Mouse (Mus musculus): ENCODE measurements around the gene Akna. TPM values are rescaled to one million over a fixed set of nuclear protein-coding genes. Genes with fewer than 3 reads are reported as not detected.

Gene Akna
- polyA plus RNA-seq, 1 experiment: 5.6 TPM

GRCm38 (mm10) chr4:63408247-63408646 is 5.1 kb upstream of the Akna start:
- Histone ChIP-seq H3K79me2 (ENCODE audit: control insufficient read depth, insufficient read depth) (peaks cover 22% of the 10 kb centered on the region), H3K27me3 (ENCODE audit: control insufficient read depth, insufficient read depth, insufficient read length) (no peaks in the 10 kb centered on the region), H3ac (ENCODE audit: control insufficient read depth, insufficient read length) (peak overlapping the region; percentile 35), H3K4me2 (ENCODE audit: low read depth) (peak overlapping the region; percentile 94), H3K4me3 (peak overlapping the region; percentile 59), H3K36me3 (ENCODE audit: control insufficient read depth, insufficient read depth) (no peaks in the 10 kb centered on the region)
- TF ChIP-seq TCF12 (IDR thresholded peaks at IDR 0.05; ENCODE audit: insufficient read depth, poor library complexity, severe bottlenecking) (no peak), MYOG (IDR thresholded peaks at IDR 0.05; ENCODE audit: control insufficient read depth in 1 of 3, insufficient read depth in 1 of 3, insufficient read length in 2 of 3, low read depth in 2 of 3) (peak in 1 of 3 experiments; percentile 20)

- no peak for TF ChIP-seq MYOD1 (IDR thresholded peaks at IDR 0.05; ENCODE audit: control insufficient read depth in 1 of 3, insufficient read length in 2 of 3, low read depth in 2 of 3)
- TF ChIP-seq TCF12 (IDR thresholded peaks at IDR 0.05; ENCODE audit: insufficient read depth, poor library complexity, severe bottlenecking): no peak
- TF ChIP-seq MYOG (IDR thresholded peaks at IDR 0.05; ENCODE audit: control insufficient read depth in 1 of 3, insufficient read depth in 1 of 3, insufficient read length in 2 of 3, low read depth in 2 of 3): no peak
- TF ChIP-seq REST (IDR thresholded peaks at IDR 0.05; ENCODE audit: insufficient read depth, insufficient read length): no peak
- TF ChIP-seq E2F4 (IDR thresholded peaks at IDR 0.05; ENCODE audit: insufficient read depth): no peak
- TF ChIP-seq MAX (IDR thresholded peaks at IDR 0.05; ENCODE audit: low read depth): no peak
- Histone ChIP-seq H3K4me3 (no peak overlapping the region), H3K27me3 (ENCODE audit: control insufficient read depth, insufficient read depth, insufficient read length) (no peaks in the 10 kb centered on the region), H3K4me2 (ENCODE audit: low read depth) (peak overlapping the region; percentile 41), H3K79me2 (ENCODE audit: control insufficient read depth, insufficient read depth) (peaks cover 29% of the 10 kb centered on the region), H3ac (ENCODE audit: control insufficient read depth, insufficient read length) (no peak overlapping the region), H3K36me3 (ENCODE audit: control insufficient read depth, insufficient read depth) (no peaks in the 10 kb centered on the region)
Observed at GRCm38 (mm10) chr4:63405683-63406082, 2.5 kb upstream of the Akna start.

- TF ChIP-seq MYOG (IDR thresholded peaks at IDR 0.05; ENCODE audit: control insufficient read depth in 1 of 3, insufficient read depth in 1 of 3, insufficient read length in 2 of 3, low read depth in 2 of 3): peak in 1 of 3 experiments; percentile 41
- TF ChIP-seq E2F4 (IDR thresholded peaks at IDR 0.05; ENCODE audit: insufficient read depth): no peak
- peak in 1 of 3 experiments; percentile 86 for TF ChIP-seq MYOD1 (IDR thresholded peaks at IDR 0.05; ENCODE audit: control insufficient read depth in 1 of 3, insufficient read length in 2 of 3, low read depth in 2 of 3)
- H3K36me3 ChIP-seq (ENCODE audit: control insufficient read depth, insufficient read depth): no peaks in the 10 kb centered on the region
- H3K4me2 ChIP-seq (ENCODE audit: low read depth): peak overlapping the region; percentile 41
- H3K79me2 ChIP-seq (ENCODE audit: control insufficient read depth, insufficient read depth): peaks cover 29% of the 10 kb centered on the region
- no peak overlapping the region for H3ac ChIP-seq (ENCODE audit: control insufficient read depth, insufficient read length)
- no peaks in the 10 kb centered on the region for H3K27me3 ChIP-seq (ENCODE audit: control insufficient read depth, insufficient read depth, insufficient read length)
- no peak overlapping the region for H3K4me3 ChIP-seq
Observed at GRCm38 (mm10) chr4:63405051-63405450, 1.9 kb upstream of the Akna start.

GRCm38 (mm10) chr4:63404205-63404604 is 1.1 kb upstream of the Akna start:
- peak overlapping the region; percentile 90 for H3K4me2 ChIP-seq (ENCODE audit: low read depth)

GRCm38 (mm10) chr4:63402558-63402957 is 596 bp downstream of the Akna start:
- Histone ChIP-seq H3K27me3 (ENCODE audit: control insufficient read depth, insufficient read depth, insufficient read length) (no peaks in the 10 kb centered on the region), H3K79me2 (ENCODE audit: control insufficient read depth, insufficient read depth) (peaks cover 20% of the 10 kb centered on the region), H3ac (ENCODE audit: control insufficient read depth, insufficient read length) (no peak overlapping the region), H3K36me3 (ENCODE audit: control insufficient read depth, insufficient read depth) (no peaks in the 10 kb centered on the region), H3K4me2 (ENCODE audit: low read depth) (peak overlapping the region; percentile 90), H3K4me3 (peak overlapping the region; percentile 6)
- no peak for TF ChIP-seq TCF3 (IDR thresholded peaks at IDR 0.05; ENCODE audit: insufficient read length, low read depth)
- TF ChIP-seq CEBPB (IDR thresholded peaks at IDR 0.05; ENCODE audit: insufficient read depth, poor library complexity, severe bottlenecking): no peak
- no peak for TF ChIP-seq TCF12 (IDR thresholded peaks at IDR 0.05; ENCODE audit: insufficient read depth, poor library complexity, severe bottlenecking)
- no peak for TF ChIP-seq E2F4 (IDR thresholded peaks at IDR 0.05; ENCODE audit: insufficient read depth)
- TF ChIP-seq MAX (IDR thresholded peaks at IDR 0.05; ENCODE audit: low read depth): no peak
- no peak for TF ChIP-seq MYOG (IDR thresholded peaks at IDR 0.05; ENCODE audit: control insufficient read depth in 1 of 3, insufficient read depth in 1 of 3, insufficient read length in 2 of 3, low read depth in 2 of 3)
- no peak for TF ChIP-seq REST (IDR thresholded peaks at IDR 0.05; ENCODE audit: insufficient read depth, insufficient read length)
- no peak for TF ChIP-seq POLR2A (IDR thresholded peaks at IDR 0.05; ENCODE audit: insufficient read length, low read depth)
- TF ChIP-seq POLR2AphosphoS2 (IDR thresholded peaks at IDR 0.05; ENCODE audit: insufficient read length, low read depth): no peak
- TF ChIP-seq USF1 (IDR thresholded peaks at IDR 0.05; ENCODE audit: low read depth): no peak
- no peak for TF ChIP-seq MYOD1 (IDR thresholded peaks at IDR 0.05; ENCODE audit: control insufficient read depth in 1 of 3, insufficient read length in 2 of 3, low read depth in 2 of 3)
- no peak for TF ChIP-seq SRF (IDR thresholded peaks at IDR 0.05; ENCODE audit: control insufficient read depth, insufficient read length, low read depth)

More at GRCm38 (mm10) chr4:63404205-63404604, 1.1 kb upstream of the Akna start:
- no peak overlapping the region for H3K4me3 ChIP-seq
- peaks cover 29% of the 10 kb centered on the region for H3K79me2 ChIP-seq (ENCODE audit: control insufficient read depth, insufficient read depth)
- H3K36me3 ChIP-seq (ENCODE audit: control insufficient read depth, insufficient read depth): no peaks in the 10 kb centered on the region
- H3ac ChIP-seq (ENCODE audit: control insufficient read depth, insufficient read length): no peak overlapping the region
- TF ChIP-seq USF1 (IDR thresholded peaks at IDR 0.05; ENCODE audit: low read depth) (no peak), SRF (IDR thresholded peaks at IDR 0.05; ENCODE audit: control insufficient read depth, insufficient read length, low read depth) (no peak), MYOD1 (IDR thresholded peaks at IDR 0.05; ENCODE audit: control insufficient read depth in 1 of 3, insufficient read length in 2 of 3, low read depth in 2 of 3) (no peak), E2F4 (IDR thresholded peaks at IDR 0.05; ENCODE audit: insufficient read depth) (no peak), POLR2AphosphoS2 (IDR thresholded peaks at IDR 0.05; ENCODE audit: insufficient read length, low read depth) (no peak), TCF3 (IDR thresholded peaks at IDR 0.05; ENCODE audit: insufficient read length, low read depth) (no peak), TCF12 (IDR thresholded peaks at IDR 0.05; ENCODE audit: insufficient read depth, poor library complexity, severe bottlenecking) (no peak), CEBPB (IDR thresholded peaks at IDR 0.05; ENCODE audit: insufficient read depth, poor library complexity, severe bottlenecking) (no peak), MYOG (IDR thresholded peaks at IDR 0.05; ENCODE audit: control insufficient read depth in 1 of 3, insufficient read depth in 1 of 3, insufficient read length in 2 of 3, low read depth in 2 of 3) (no peak), POLR2A (IDR thresholded peaks at IDR 0.05; ENCODE audit: insufficient read length, low read depth) (no peak), REST (IDR thresholded peaks at IDR 0.05; ENCODE audit: insufficient read depth, insufficient read length) (no peak)
- no peaks in the 10 kb centered on the region for H3K27me3 ChIP-seq (ENCODE audit: control insufficient read depth, insufficient read depth, insufficient read length)
